Mouse (Mus musculus) layer of hippocampus, adult 9-10 months (tissue): ENCODE data around the gene Hcar2.

Source experiments
- DNase-seq: peaks from one replicate; pipeline ENCODE4 v3.0.0; 2022; ENCODE audit warnings: low spot score

Gene Hcar2

DNA sequence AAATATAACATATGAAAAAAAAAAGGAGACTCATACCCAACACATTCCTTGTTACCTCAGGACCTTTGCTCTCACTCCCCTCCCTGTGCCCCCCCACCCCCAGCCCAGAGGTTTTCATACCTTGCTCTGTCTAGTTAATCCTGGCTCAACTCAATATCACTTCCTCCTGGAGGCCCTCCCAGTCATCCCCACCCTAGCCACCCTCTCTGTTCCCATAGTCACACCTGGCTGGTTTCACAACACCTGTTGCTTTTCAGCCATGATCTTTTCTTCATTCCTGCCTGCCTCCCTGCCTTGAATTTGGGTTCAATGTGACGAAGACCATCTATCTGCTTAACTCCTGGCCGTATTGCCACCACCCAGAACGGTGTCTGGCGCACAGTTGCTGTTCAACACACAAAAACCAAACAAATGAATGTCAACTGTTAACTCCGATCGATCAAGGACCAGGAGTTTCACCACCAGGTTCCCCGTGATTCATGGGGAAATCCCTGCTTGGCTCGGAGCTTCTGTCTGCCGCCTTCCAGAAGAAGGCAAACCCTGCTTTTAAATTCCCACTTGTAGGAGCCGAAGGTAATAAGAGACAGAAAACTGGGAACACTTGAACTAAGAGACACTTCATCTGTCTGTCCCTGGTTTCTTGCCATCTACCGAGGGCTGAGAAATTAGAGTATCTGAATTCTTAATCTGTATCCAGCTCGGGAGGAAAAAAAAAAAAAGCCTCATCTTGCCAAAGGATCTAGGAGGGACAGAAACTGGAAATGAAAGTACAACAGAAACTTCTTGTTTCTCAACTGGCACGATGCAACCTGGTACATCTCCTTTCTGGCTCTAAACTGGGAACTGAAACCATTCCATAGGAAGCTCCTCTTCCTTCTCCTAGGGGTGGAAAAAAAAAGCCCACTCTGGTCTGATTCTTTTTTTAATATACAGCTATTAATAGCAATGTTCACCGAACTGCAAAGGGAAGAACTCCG lies 2.6 kb downstream of the Hcar2 start:
- peak; percentile 16 for DNase-seq

DNA sequence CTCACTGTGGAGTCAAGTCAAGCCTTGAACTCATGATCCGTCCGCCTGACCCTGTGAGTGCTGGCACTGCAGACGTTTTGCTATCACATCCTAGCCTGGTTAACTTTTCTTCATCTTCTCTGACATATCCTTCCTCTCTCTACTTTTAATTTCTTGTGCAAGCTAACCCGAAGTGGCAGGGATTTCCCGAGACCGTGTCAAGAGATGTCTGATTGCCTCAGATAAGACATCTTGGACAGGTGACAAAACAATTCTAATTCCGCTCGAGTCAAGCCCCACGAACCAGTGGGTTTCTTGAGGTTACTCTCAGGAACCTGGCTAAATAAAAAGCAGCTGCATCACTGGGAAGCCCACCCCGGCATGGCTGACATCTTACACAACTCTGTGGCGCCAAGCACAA lies 6.5 kb downstream of the Hcar2 start:
- DNase-seq, result no peak

DNA sequence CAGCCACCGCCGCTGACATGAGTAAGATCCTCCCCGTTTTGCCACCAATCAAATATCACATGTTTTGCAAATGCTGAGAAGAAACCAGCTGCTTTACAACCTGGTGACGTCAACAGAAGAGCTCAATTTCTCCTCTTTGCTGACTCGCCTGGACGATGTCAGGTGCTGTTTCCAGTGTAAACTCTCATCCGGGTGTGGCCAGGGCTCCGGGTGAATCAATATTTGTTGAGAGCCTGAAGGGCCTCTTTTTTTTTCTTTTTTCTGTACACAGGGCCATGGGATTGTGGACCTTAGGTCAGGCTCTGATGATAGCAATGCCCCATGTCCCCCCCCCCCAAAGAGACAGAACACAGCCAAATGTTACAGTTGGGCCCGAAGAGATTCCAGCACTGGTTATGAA lies 10.8 kb downstream of the Hcar2 start:
- DNase-seq, result no peak

DNA sequence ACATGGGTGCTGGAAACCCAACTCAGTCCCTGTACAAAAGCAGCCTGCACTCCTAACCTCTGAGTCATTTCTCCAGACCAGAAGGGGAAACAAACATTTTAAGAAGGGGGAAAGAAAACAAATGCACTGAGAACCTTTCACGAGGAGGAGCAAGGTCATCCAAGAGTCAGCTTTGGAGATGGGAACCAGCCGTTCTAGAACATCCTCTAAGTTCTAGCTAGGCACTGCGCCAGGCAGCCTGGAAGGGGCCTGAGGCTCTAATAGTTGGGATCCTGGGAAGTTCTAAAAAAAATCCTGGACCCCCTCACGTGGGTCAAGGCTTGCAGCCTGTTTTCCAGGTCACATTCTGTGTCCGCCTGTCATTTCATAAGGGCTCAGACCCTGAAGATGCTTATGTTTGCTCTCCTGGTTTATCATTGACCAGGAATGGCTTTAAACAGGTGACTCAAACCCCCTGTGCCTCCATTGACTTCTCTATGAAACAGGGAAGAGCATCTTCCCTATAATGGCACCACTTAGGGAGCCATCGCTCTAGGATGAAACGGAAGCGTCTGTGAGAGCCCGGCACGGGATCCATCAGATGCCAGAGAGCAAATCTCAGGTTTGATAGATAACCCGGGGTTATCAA lies 11.3 kb downstream of the Hcar2 start:
- DNase-seq, result no peak

DNA sequence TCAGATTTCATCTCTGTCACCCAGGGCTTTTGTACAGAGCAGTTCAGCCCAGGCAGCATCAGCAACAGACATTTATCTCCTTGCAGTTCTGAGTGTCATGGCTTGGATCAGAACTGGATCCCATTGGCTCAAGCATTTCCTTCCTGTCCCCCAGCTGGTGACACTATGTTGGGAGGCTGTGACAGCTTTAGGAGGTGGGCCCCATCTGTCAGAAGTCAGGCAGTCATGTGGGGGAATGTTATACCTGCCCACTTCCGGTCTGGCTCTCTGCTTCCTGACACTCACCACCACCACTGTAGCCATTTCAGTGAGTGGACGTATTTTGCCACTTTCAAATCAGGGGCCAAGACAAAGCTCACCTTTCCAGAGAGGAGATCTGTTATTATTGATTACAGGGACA lies 13.9 kb downstream of the Hcar2 start:
- no peak for DNase-seq

DNA sequence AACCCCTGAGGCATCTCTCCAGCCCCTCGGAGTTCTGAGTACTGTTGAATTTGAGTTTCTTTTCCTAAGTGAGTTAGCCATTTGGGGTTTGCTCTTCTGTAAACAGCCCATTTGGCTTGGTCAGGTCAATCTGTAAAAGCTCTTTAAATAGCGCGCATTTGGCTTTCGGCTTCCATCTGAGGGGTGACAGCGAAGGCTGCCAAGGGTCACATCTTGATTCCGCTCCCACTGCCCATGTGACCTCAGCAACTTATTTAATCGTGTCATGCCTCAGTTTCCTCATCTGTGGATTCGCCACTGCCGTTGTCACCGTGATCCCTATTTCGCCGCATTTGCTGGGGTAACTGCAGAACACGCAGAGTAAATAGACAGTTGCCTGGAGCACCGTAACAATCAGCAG lies 21.0 kb downstream of the Hcar2 start:
- DNase-seq, result no peak

DNA sequence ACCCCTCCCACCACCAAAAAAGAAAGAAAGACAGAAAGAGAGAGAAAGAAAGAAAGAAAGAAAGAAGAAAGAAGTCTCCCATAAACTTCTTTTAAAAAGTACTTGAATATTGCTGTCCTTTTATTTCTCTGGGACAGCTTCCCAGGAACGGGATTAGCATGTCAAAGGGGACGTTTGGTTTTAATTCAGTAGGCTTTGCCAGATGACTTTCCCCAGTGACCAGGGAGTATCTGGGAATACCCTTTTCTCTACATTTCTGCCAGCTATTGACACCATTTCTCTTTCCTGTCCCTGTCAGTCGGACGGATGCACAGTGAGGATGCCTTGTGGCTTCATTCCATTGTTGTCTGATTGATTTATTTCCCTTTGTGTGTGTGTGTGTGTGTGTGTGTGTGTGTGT lies 21.5 kb downstream of the Hcar2 start:
- DNase-seq, result no peak

DNA sequence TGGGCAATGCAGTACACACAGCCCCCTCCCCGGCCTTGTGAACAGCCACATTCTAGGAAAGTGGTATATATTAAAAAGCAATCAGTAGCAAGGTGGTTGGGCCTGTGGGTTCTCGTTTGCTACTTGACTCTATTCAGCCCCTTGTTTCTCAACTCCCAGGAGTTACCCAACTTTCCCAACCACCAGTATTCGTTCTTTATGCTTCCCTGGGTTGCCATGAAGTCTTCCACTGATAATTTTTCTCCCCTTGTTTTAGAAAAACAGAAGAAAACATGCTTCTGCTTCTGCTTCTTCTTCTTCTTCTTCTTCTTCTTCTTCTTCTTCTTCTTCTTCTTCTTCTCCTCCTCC lies 22.4 kb downstream of the Hcar2 start:
- no peak for DNase-seq

DNA sequence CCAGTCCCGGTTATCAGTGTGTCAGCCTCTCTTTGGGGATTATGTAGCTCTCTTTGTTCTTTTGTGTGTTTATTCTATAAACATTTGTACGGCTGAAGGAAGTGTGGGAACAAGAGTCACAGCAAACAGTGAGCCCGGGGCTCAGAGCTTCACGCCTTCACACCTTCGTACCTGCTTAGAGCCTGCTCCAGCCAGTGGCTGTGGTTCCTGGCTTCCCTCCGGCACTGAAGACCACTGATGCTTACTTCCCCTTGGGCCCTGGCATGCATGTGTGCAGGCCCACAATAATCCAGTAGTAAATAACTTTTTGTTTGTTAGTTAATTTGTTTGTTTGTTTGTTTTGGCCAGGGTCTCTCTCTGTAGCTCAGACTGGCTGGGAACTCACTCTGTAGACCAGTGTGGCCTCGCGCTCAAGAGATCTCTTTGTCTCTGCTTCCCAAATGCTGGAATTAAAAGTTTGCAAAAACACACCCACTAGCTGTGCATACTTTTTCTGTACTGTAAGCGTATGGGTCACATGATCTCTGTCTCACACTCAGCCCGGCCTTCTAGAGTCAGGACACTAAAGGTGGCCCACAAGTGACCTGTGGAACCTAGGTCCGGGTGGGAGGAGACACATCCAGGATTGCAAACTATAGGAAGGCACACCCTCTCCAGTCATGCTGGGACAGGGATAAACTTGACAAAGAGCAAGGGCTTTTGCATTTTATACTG lies 22.9 kb downstream of the Hcar2 start:
- no peak for DNase-seq

DNA sequence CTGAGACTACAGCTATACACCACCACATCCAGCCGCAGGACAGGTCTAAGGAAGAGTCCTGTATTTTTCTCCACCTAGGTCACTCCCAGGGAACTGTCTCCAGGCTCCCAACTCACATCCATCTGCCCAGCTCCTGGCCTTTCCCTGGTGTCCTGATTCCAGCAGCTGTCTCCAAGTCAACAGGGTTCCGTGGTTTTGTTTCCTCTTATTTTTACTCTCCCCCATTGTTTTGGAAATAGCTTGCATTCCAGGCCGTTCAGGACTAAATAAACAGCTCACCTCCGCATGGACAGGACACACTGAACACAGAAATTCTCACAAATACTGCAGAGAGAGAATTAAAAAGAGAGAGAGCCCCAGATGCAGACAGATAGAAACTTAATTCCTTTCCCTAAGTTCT lies 27.9 kb downstream of the Hcar2 start:
- DNase-seq, result no peak

DNA sequence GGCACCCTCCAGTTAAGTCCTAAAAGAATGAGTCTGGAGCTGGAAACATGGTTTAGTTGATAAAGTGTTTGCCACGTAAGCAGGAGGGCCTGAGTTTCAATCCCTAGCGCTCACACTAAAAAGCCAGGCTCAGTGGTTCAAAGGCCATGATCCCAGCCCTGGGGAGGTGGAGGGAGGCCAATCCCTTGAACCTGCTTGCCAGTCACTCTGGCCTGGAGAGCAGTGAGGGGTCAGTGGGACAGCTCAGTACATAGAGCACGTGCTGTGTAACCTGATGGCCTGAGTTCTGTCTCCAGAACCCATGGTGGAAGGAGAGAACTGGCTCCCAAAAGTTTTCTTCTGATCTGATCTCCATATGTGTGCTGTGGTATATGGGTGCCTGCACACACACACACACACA lies 30.5 kb downstream of the Hcar2 start:
- no peak for DNase-seq

DNA sequence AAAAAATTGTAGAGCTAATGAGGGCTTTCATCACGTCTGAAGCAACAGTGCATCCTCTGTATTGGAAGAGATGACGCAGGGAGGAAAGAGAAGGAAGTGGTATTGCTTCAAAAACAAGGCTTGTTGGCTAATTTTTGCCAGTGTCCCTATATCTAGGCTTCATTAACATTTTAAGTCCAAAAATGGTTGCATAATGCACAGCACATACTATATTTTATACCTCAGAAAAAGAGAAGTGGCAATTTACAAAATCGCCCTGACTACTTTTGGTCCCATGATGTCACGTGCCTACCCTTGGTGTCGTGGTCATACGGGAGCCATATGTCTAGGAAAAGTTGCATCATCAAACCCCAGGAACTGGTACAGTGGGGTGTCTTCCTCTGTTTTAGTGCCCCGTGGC lies 33.0 kb downstream of the Hcar2 start:
- no peak for DNase-seq

DNA sequence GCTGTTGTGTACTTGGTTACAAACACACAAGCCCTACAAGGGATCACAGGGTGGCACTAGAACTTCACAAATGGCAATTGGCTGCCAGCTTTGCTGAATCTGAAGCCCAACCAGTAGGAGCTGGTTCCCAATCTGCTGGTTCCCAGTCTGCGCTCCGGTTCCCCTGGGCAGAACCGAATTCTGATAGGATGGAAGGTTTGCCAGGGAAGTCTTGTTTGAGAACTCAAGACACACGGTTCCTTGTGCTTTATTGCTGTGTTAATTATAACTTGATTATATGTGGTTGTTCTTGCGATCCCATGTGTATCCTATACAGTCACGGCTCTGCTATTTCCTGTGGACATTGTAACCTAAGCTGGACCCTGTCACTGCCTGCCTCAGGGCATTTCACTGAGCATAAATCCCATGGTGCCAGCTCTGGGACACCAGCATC lies 37.6 kb downstream of the Hcar2 start:
- DNase-seq, result no peak

DNA sequence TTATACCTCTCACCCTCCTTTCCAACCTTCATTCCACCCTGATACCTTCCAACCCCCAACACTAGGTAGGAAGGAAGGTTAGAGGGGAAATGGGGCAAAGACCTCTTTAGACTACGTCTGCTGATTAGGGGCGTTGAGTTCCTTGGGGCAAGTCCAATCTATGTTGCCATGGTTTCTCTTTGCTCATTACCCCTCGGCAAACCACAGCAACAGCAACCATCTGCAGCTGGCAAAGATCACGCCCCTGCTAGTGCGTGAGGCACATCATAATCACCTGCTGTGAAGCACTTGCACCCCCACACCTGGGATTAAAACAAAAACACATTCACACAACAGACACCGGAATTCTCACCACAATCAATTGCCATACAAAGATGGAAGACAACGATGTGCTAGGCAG lies 42.6 kb downstream of the Hcar2 start:
- no peak for DNase-seq

DNA sequence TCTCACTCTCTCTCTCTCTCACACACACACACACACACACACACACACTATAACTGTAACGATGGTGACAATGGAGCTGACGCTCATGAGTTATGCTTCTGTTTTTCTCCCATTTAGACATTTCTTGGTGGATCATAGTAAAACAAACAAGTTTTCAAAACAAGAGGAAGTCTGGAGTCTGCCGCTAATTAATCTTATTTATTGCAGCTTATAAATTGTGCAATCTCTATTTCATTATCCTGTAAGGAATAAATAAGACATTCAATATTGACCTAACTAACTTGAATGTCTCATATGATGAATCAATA lies 44.1 kb downstream of the Hcar2 start:
- no peak for DNase-seq

DNA sequence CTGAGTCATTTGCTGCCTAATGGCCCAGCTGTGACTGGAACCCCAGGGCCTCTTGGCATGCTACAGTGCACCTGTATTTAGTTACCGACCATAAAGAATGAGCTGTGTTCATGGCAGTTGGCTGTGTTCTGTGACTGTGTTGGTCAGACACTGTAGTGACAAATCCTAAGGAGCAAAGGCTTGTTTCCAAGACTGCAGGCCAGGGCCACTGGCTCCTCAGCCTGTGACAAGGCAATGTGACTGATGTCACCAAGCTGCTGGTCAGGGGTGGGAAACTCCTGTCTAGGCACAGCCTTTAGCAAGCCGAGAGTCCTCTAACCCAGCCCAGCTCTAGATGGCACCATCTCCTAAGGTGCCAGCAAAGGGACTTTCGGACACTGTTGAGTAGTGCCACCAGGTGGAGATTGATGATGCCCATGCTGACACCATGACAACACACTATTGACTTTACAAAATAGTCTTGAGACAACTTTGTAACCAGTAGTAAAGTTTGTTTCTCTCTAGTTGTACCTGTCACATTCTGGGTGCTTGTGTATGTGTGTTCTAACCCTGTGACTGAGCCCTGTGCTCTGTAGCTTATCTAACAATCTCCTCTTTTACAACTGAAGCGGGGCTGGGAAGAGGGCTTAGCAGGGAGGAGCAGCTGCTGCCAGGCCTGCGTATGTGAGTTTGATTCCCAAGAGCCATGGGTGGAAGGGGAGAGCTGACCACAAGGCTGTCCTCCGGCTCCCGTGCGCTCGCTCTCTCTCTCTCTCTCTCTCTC lies 44.6 kb downstream of the Hcar2 start:
- DNase-seq, result no peak

DNA sequence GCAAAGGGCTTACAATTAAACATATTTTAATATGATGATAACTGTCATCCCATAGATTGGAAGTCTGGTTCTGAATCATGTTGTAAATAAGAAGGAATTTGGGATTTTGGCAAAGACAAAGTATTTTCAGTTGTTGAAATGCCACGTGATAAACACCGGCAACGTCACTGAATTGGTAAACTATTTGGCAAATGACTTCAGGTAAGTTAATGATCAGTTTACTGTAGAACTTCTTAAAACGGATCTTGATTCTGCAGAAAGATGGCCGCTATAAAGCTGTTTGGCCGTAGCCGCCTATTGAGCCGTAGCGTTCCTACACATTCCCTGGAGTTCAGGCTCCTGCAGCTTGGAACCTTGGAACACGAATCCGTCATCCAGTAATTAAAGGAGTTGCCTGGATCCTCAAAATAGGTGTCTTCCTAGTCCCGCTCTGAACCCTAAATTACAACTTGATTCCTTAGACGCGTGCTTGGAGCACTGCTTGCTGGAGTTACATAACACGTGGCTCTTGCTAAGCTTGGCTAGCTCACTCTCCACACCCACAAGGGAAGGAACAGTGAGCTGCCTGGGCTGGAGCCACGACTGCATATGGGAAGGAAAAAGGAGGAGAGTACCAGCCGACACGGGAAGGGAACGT lies 46.2 kb downstream of the Hcar2 start:
- DNase-seq, result no peak

DNA sequence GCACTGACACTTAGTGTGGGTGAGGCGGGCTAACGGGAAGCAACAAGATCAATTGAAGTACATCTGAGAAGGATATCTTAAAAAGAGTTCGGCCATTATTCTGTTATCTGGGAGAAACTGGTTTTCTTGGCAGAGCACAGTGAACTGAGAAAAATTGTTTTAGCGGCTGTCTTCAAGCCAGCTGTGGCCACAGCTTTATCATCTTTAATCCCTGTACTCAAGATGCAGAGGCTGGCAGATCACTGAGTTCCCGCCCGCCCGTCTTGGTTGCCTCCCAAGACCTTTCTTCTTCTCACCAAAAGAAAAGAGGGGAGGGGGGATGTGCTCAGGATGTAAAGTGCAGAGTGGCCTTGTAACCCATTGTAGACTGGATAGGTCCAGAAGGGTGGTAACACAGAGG lies 48.4 kb downstream of the Hcar2 start:
- no peak for DNase-seq
